Mouse (Mus musculus) R1 (cell line): ENCODE measurements around the gene Rilpl1.
"Not testable (repeated sequence)": the region's sequence is repeated elsewhere in the genome, so short reads cannot be mapped to it uniquely, and the experiment has no call there.

ENCODE experiments used
- DNase-seq: peaks from one replicate; pipeline ENCODE4 v3.0.0-alpha.2; 2018; ENCODE audit warnings: low read depth, low spot score

Rilpl1 gene

DNA sequence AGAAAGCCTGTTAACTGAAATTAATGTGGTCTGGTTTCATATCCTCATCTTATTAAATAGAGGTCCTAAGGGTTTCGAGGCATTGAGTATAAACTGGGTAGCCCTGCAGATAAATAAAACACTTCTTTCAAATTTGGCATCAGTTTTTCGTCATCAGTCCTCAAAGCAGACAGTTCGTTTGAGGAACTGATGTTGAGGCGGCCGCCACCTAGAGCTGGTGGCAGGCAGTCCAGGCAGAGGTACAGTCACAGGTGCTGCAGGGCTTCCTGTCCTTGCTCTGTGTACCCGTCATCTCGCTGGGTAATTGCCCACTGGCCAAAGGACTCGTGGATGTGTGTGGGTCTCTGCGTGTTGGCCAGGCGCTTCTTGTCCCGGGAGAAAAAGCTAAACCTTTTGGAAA lies 37.7 kb downstream of the Rilpl1 start:
- no peak for DNase-seq

DNA sequence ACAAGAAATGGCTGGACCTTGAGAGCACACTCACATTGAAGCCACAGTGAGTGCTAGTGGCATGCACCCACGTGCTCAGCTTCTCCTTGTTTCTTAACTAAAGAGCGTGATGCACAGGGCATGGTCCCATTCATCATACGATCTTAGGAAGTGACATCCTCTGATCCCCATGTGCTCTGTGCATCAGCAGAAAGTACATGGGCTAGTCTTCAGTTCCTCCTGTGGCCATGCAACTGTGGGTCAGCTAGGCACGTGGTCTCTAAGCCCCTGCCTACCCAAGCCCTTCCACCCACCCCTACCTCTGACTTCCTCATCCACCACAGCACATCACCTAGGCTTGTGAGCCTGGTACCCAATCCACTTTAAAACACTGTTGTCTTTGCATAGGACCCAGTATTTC lies 38.6 kb downstream of the Rilpl1 start:
- no peak for DNase-seq

DNA sequence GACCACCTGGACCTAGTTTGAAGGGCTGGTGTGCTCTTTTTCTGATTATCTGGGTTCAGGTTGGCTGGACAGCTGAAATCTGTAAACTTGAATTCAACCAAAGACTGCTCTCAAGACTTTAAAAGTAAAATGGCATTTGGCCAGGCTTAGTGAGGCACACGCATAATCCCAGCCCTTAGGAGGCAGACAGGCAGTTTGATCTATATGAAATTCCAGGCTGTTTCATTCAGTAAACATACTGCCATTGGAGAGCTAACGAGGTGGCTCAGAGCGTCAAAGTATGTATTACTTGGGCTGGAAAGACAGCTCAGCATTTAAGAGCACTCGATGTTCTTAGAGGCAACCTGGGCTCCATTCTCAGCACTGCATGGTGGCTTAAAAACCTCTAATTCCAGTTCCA lies 39.5 kb downstream of the Rilpl1 start:
- no peak for DNase-seq

DNA sequence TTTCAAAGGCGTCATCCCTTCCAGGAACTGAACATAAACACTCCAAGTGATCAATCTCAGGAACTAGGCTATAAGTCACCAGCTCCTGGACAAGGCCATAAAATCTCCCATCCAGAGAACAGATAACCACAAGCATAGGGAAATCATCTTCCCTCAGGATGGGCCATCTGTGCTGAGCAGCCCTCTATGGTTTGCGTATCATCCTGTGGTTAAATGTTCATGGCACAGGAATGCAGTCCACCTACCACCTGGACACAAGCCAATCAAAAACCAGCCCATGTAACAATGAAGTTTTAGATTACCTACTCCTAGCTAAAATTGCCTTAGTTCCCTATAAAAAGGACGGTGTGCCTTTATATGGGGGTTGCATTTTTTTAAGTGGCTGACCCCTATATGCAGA lies 42.3 kb downstream of the Rilpl1 start:
- DNase-seq: no peak

DNA sequence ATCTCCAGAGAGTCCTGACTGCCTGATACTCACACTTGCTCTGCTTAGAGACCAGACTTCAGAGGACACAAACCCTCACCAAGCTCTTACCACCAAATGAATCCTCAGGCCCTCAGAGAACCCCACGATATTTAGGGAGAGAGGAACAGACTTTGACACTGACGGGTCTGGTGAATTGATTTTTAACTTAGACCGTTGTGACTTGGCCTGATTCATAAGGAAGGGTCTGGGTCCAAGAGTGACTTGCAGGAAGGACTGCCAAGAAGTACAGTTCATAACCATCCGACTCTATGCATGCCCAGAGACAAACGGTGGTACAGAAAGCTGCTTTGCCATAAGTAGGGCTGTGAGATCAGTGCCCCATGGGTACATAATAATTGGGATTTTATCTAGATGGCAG lies 45.5 kb downstream of the Rilpl1 start:
- DNase-seq: no peak

DNA sequence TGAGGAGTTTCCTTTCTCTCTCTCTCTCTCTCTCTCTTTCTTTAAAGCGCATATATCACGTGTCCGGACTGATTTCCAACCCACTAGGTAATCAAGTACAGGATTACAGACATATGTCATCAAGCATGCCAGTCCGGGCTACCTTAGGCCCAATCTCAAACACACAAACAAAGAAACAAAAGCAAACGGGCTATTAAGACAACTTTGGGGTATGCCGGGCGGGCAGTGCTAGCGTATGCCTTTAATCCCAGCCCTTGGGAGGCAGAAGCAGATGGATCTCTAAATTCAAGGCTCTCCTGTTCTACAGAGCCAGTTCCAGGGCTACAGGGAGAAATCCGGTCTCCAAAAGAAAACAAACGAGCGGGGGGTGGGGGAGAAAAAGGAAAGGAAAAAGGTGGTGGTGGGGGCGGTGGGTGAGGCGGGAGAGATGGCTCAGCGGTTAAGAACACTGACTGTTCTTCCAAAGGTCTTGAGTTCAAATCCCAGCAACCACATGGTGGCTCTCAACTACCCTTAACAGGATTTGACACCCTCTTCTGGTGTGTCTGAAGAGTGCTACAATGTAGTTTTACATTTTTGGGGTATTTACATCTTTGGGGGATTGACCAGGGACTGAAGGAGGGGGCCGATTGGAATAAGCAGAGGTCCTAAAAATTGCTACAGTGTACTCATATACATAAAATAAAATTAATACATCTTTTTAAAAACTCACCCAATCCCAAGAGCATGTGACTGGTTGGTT lies 47.4 kb downstream of the Rilpl1 start:
- DNase-seq: no peak

DNA sequence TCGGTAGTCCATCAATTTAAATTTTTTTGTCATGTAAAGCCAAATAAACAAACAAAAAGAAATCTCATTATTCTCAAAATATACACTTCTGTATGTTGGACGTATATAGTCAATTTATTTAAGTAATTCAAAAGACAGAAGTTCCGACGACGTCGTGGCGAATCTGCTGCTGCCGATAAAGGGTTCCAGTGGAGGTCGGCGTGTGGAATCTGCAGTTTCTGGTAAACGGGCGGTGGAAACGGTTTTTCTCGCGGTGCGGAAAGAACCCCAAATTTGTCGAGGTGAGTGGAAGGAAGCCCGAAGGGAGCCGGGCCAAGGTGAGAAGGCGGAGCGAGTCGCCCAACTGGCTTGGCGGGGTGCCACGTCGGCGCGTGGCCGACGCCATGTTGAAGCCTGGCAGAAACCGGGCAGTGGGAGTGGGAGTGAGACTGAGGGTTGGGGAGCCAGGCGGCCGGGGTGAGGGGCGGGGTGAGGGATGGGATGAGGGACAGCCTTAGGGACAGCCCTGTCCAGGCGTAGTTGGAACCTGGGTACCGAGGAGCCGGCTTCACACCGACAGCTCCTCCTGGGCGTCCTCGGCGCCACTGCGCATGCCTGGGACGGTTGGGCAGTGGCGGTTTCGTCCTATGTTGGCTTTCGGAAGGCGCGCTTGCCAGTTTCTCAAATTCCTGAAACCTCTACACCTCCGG lies 48.1 kb downstream of the Rilpl1 start, which contains the start of gene Snrnp35:
TSS of gene Snrnp35 (plus strand) at position 169 of the 689 bp plus-strand sequence.
- peak; percentile 94 for DNase-seq

DNA sequence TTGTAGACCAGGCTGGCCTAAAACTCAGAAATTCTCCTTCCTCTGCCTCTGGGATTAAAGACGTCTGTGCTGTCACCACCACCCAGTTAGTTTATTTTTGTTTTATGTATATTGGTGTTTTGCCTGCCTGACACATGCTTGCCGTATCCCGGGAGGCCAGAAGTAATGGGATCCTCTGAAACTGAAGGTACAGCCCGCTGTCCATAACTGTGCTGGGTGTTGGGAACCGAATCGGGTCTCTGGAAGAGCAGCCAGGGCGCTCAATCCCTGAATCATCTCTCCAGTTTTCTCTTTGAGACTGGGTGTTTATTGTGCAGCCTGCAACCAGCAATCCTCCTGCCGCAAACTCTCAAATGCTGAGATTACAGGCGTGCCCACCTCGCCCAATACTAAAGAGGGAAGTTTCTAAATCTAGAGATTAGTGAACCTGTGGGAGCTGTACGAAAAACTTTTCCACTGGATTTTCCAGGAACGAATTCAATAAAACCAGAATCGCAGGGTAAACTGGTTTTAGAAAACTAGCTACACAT lies 48.7 kb downstream of the Rilpl1 start:
- no peak for DNase-seq

DNA sequence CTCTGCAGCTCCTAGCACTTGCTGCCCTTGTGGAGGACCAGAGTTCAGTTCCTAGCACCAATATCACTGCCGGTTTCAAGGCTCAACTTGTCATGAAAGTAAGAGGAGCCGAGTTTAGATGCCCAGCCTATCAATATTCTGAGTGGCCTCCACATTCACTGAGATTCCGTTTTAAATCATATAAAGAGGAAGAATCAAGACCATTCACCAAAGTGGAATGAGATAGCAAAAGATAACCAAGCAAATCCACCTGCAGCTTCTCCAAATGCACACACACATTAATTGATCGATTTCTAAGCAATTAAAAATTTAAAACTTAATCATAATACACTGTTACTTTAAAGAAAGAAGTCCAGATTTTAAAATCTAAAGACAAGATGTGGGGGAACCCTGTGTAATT lies 49.5 kb downstream of the Rilpl1 start:
- DNase-seq: no peak

DNA sequence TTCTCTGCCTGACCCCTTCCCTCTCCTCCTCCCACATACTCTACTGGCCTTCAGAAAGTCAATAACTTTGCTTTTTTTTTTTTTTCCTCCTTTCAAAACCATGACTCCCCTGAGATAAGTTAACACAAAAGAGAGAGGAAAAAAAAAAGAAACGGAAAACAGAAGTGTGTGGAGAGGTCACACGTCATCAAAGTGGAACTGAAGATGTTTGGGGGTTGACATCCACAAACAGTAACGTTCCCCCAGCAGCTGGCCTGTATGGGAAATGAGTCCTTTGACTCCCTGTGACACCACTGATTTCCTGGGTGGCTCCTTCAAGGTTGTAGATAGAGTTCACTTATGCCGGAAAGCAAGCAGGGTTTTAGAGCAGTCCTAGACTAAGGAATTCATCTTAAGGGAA lies 51.1 kb downstream of the Rilpl1 start:
- DNase-seq: no peak

DNA sequence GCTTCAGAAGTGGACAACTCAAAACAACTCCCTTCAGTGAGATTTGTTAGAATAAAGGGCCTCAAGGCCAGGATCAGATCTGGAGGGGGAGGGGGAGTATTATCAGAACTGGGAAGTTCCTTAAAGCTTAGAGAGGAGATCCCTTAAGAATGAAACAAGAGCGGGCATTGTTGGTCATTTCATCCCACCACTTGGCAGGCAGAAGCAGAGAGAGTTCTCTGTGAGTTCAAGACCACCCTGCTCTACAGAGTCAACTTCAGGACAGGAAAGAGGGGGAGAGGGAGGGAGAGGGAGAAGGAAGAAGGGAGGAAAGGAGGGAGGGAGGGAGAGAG lies 52.4 kb downstream of the Rilpl1 start:
- DNase-seq: no peak

DNA sequence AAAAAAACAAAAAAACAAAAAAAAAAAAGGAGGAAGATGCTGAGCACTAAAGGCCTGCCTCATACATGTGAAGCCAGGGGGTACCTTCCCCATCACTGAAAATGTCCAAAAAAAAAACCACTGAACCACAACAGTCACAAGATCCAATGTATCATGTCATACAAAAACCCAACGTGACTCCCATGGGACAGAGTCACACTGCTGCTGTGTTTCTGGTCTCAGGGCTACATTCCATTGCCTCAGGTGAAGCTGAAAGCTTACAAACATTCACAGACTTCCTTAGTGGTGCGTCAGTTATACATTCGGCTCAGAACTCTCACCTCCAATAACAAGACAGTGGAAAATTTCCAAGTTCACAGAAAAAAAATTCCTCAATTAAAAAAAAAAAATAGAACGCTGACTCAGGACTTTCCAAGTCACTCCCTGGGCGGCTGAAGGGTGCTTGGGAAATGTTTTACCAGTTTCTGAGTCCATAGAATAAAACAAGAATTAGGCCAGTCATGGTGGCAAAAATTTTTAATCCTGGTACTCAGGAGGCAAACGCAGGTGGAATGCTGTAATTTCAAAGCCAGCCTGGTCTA lies 60.5 kb downstream of the Rilpl1 start:
- DNase-seq: no peak

DNA sequence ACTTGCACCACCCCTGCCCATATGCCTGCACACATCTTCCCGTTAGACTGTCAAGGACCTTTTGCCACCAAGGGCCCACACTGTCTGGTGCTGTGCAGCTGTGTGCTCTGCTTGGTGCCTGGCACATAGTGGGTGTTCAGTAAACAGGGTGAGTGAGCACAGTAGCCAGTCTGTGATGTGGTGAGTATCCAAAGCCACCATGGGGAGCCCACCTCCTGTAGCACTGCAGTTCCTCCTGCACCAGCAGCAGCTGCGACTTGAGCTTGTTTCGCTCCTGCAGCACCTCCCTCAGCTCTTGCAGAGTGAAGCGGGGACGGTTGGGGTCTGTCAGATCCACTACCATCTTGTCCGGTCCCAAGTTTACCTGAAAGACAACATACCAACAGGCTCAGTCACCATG lies 61.7 kb downstream of the Rilpl1 start:
- DNase-seq: no peak

DNA sequence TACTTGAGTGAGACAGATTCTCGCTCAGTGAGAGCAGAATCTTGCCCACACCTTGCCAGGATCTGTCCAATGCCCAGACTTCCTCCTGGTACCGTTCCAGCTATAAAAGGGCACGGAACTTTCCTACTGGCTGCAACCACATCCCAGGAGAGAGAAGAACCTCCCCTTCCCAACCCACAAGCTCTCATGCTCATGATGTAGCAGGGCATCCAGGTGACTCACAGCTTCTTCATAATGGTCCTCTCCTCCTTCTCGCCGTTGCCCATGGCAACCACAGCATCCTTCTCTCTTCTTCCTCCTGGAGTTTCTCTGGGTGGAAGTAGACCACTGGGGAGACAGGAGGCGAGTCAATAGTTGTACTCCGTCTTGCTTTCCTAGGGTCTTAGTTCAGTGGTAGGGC lies 62.8 kb downstream of the Rilpl1 start:
- no peak for DNase-seq

DNA sequence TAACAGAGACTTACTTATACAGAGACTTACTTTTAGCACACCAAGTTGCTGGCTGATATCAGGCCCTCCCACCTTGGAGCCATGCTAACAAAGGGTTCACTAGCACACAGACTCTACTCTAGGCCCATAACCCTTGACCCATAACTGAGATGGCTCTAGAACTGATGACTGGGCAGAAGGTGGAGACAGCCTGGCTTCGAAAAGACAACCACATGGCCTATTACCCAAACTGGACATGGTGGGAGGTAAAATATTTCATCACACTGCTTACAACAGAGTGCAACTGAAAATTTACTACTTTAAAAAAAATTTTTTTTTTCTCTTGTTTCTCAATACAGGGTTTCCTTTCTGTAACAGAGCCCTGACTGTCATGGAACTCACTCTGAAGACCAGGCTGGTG lies 63.4 kb downstream of the Rilpl1 start:
- DNase-seq: no peak

DNA sequence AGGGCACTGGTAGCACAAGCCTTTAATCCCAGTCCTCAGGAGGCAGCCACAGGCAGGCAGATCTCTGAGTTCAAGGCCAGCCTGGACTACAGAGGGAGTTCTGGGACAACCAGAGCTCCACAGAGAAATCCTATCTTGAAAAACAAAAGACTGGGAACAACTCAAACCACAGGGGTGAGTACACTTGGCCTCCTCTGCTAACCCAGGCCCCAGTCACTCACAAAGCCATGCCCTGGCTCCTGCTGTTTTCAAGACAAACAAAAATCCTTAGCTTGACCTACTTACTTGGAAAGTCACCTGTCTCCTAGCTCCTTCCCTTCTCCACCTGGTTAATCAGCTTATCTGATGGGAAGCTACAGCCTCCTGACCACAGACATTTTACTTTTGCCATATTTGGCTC lies 66.3 kb downstream of the Rilpl1 start:
- peak; percentile 94 for DNase-seq

DNA sequence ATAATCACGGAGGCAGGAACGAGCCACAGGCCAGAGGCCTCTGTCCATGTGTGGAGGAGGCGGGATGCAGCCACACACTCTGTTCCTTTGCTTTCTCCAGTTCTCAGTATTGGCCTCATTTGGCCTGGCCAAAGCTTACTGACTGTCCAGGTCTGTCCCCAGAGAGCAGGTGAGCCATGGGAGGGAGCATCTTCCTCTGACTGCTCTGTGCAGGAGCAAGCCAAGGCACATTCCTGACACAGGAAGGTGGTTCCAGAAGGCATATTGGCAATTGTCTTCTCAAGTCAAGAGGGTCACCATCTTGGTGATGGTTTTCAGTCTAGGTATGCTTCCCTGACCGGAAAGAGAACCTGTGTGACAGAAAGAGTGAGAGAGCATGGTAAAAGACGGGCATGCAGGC lies 67.7 kb downstream of the Rilpl1 start:
- no peak for DNase-seq

DNA sequence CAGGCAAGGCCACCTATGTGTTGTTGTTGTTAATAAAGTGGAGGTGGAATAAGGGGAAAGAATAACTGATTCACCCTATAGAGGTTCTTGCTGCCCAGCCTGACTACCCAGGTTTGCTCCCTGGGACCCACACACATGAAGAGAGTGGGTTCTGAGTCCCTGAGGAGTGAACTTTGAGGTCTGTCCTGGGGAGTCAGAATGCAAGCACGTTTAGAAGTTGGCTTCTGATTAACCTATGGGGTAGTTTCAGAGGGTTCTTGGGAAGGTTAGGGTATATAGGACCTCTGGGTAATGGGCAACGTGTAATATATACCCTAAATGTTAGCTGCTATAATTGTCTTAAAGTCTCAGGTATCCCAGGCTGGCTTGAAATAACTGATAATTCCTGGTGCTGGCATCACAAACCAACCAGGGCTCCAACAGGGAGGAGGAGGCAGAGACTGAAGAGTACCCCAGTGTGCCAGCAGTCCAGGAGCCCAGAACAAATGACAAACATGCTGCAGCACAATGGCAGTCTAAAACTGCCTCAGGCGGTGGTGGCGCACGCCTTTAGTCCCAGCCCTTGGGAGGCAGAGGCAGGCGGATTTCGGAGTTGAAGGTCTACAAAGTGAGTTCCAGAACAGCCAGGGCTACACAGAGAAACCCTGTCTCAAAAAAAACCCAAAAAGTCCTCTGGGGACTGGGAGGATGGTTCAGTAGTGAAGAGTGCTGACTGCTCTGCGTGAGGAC lies 68.7 kb downstream of the Rilpl1 start:
- DNase-seq: no peak

DNA sequence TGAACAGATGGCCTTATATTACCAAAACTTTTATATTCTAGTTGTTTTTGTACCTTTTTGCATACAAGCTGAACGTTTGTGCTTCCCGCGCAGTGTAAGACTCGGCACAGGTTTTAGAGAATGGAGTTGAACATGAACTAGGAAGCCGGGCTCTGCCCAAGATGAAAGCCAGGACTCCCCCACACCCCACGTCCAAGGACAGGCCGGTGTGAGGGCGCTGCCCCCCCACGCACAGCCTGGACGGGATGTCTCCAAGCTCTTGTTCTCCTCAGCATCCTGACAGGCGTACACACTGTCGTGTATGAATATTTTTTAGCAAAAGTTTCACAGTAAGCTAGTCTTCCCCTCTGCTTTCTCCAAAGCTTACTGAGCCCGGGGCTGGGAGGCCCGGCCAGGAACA lies 70.3 kb downstream of the Rilpl1 start:
- not testable (repeated sequence) for DNase-seq

DNA sequence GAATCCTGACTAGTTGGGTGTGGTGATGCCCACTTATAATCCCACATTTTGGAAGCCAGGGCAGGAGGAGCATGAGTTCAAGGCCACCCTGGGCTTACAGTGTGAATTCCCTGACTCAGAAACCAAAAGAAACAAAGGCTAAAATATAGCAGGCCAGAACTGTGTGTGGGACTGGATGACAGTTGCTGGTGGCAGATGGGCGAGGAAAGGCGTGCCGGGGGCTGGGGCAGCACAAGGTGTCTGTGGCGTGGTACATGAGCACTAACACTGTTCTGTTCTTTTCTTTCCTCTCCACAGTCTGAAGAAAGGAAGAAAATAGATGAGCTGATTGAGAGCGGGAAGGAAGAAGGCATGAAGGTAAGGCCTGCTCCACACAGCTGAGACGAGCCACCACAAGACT lies 74.4 kb downstream of the Rilpl1 start:
- no peak for DNase-seq

DNA sequence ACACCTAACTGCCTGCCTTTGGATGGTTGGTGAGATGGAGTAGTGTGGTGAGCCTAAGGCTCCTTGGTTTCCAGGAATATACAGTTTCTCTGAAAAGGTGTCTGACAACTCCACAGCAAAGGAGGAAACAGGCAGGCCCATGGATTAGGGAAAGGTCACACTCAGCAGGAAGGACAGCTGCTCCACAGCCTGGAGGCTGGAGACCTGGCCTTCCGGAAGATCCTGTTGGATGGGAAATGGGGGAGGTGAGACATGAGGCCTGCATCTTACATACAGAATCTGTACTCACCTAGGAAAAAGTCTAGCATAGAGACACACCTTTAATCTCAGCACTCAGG lies 77.1 kb downstream of the Rilpl1 start:
- DNase-seq: peak; percentile 53

DNA sequence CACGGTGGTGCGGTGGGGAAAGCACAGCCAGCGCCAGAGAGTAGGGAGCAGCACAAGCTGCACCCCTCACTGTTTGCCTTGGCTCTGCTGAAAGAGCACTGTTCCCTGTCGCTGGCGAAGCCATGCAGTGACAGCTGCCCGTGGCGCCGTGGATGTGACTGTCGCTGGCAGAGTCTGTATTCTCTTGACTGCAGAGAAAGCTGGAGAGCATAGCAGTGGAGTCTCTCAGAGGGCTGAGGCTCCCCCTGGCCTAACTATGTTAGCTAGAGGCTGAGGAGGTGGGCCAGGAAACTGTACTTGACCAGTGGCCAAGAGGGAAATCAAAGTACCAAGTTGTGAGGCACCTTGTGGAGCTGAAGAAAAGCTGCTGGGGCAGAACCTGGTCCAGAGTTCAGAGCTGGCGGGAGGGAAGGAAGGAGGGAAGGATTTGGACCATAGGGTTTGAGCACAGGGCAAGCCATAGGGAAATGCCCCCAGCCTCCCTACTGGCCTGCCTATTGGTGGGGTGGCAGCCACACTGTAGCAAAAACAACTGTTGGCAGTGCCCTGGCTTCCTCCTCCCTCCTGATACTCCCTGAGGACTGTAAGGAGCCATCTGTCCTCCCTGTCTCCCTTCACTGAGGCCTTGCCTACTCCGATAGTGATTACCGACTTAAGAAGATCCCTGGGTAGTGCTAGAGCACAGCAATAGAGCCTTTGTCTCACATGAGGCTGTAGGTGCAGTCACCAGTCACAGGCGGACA lies 77.7 kb downstream of the Rilpl1 start:
- no peak for DNase-seq
